Mouse (Mus musculus): ENCODE measurements around the gene Exoc3l4. TPM values are rescaled to one million over a fixed set of nuclear protein-coding genes. Genes with fewer than 3 reads are reported as not detected.

Gene Exoc3l4
- total RNA-seq, 1 experiment, result 5.6 TPM

DNA sequence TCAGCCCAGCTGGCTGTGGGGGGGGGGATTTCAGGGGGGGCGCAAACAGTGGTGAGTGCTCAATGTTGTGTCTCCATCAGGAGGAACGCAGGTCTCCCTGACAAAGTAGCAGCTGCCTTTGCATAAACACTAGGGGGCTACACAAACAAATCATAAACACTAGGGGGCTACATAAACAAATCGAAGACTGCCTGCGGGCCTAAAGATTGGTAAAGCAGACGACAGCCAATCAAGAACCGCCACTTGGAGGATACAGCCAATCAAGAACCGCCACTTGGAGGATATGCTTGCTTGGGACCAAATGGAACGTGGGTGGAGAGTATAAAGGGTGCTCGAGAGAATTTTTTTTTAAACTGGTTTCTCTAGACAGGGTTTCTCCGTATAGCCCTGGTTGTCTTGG is 11.9 kb upstream of the Exoc3l4 start:
- Histone ChIP-seq H3K9ac (ENCODE audit: insufficient read depth, low read depth, low read length, poor library complexity, severe bottlenecking) (no peak overlapping the region), H3K9me3 (ENCODE audit: control insufficient read depth, insufficient read depth, low read depth, low read length) (no peaks in the 10 kb centered on the region), H3K27ac (ENCODE audit: insufficient read depth, low read depth, low read length, poor library complexity, severe bottlenecking) (no peak overlapping the region), H3K36me3 (ENCODE audit: control insufficient read depth, insufficient read depth, low read length, poor library complexity, severe bottlenecking) (no peaks in the 10 kb centered on the region), H3K4me1 (ENCODE audit: control insufficient read depth in 2 of 2, insufficient read depth in 2 of 2, low read length in 2 of 2, poor library complexity in 1 of 2) (peaks cover 0 to 2% of the 10 kb centered on the region in 2 experiments; a peak in 1 of 4 replicates), H3K4me3 (ENCODE audit: insufficient read depth in 1 of 2, low read depth in 1 of 2, low read length in 2 of 2, poor library complexity in 1 of 2, severe bottlenecking in 1 of 2) (no peak overlapping the region)
- no peak for DNase-seq (ENCODE audit: low read depth, low spot score)
- TF ChIP-seq CHD2 (IDR thresholded peaks at IDR 0.05; ENCODE audit: low read depth, low read length) (0 out of 2 replicates have a peak, but pooled peaks have one; percentile 20), ZNF384 (IDR thresholded peaks at IDR 0.05; ENCODE audit: low read depth, low read length) (no peak)
- in situ Hi-C loops (cut with MboI; ENCODE audit: low sequenced_read_pairs in 2 of 2, unreplicated experiment in 2 of 2), result no loop called here

DNA sequence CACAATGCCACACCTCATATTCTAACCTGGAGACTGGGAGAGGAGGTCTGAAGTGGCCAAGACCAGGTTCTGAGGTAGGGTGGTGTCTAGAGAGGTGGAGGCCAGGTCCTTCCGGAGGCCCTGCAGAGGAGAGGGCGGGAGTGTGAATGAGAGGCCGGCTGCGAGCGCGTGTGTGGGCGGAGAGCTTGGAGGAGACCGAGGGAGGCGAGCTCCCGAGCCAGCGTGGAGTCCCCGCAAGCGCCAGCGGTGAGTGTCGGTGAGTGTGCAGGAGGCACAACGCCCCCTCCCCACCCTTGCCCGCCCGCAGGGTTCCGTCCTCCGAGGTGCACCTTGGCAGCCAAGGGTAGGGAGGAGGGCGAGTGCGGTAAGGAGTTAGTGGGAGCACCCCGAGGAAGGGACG is 10.2 kb upstream of the Exoc3l4 start, which contains the start of gene Lbhd2:
Gene Lbhd2 (plus strand): TSS at position 188 of the 400 bp plus-strand sequence.
- no peak within 1 kb of the TSS for H3K27ac ChIP-seq (ENCODE audit: insufficient read depth, low read depth, low read length, poor library complexity, severe bottlenecking)
- H3K4me1 ChIP-seq (ENCODE audit: control insufficient read depth in 2 of 2, insufficient read depth in 2 of 2, low read length in 2 of 2, poor library complexity in 1 of 2), result peaks cover 0 to 2% of the 10 kb centered on the region in 2 experiments; a peak in 1 of 4 replicates
- H3K9me3 ChIP-seq (ENCODE audit: control insufficient read depth, insufficient read depth, low read depth, low read length), result no peaks in the 10 kb centered on the region
- H3K4me3 ChIP-seq (ENCODE audit: insufficient read depth in 1 of 2, low read depth in 1 of 2, low read length in 2 of 2, poor library complexity in 1 of 2, severe bottlenecking in 1 of 2), result peak within 1 kb of the TSS; percentile 43 to 45; a peak in 3 of 4 replicates
- TF ChIP-seq CHD2 (IDR thresholded peaks at IDR 0.05; ENCODE audit: low read depth, low read length), result no peak
- no peak for TF ChIP-seq MAFK (IDR thresholded peaks at IDR 0.05; ENCODE audit: insufficient read depth, low read depth, low read length)
- TF ChIP-seq HCFC1 (IDR thresholded peaks at IDR 0.05; ENCODE audit: borderline replicate concordance, insufficient read depth, low read length), result no peak
- TF ChIP-seq ZNF384 (IDR thresholded peaks at IDR 0.05; ENCODE audit: low read depth, low read length), result no peak
- TF ChIP-seq ZC3H11A (IDR thresholded peaks at IDR 0.05; ENCODE audit: borderline replicate concordance, low read depth, low read length), result no peak
- no peak within 1 kb of the TSS for H3K9ac ChIP-seq (ENCODE audit: insufficient read depth, low read depth, low read length, poor library complexity, severe bottlenecking)
- no peaks in the 10 kb centered on the region for H3K36me3 ChIP-seq (ENCODE audit: control insufficient read depth, insufficient read depth, low read length, poor library complexity, severe bottlenecking)
- in situ Hi-C loops (cut with MboI; ENCODE audit: low sequenced_read_pairs in 2 of 2, unreplicated experiment in 2 of 2), result no loop called here
- no peak for DNase-seq (ENCODE audit: low read depth, low spot score)

GRCm38 (mm10) chr12:111409583-111409982 is 7.2 kb upstream of the Exoc3l4 start:
- TF ChIP-seq ZNF384 (IDR thresholded peaks at IDR 0.05; ENCODE audit: low read depth, low read length), result no peak
- Histone ChIP-seq H3K4me1 (ENCODE audit: control insufficient read depth in 2 of 2, insufficient read depth in 2 of 2, low read length in 2 of 2, poor library complexity in 1 of 2) (peaks cover 0 to 7% of the 10 kb centered on the region in 2 experiments; a peak in 1 of 4 replicates), H3K9me3 (ENCODE audit: control insufficient read depth, insufficient read depth, low read depth, low read length) (no peaks in the 10 kb centered on the region), H3K36me3 (ENCODE audit: control insufficient read depth, insufficient read depth, low read length, poor library complexity, severe bottlenecking) (no peaks in the 10 kb centered on the region), H3K4me3 (ENCODE audit: insufficient read depth in 1 of 2, low read depth in 1 of 2, low read length in 2 of 2, poor library complexity in 1 of 2, severe bottlenecking in 1 of 2) (no peak overlapping the region), H3K9ac (ENCODE audit: insufficient read depth, low read depth, low read length, poor library complexity, severe bottlenecking) (no peak overlapping the region), H3K27ac (ENCODE audit: insufficient read depth, low read depth, low read length, poor library complexity, severe bottlenecking) (no peak overlapping the region)
- in situ Hi-C loops (cut with MboI; ENCODE audit: low sequenced_read_pairs in 2 of 2, unreplicated experiment in 2 of 2), result no loop called here
- no peak for DNase-seq (ENCODE audit: low read depth, low spot score)

DNA sequence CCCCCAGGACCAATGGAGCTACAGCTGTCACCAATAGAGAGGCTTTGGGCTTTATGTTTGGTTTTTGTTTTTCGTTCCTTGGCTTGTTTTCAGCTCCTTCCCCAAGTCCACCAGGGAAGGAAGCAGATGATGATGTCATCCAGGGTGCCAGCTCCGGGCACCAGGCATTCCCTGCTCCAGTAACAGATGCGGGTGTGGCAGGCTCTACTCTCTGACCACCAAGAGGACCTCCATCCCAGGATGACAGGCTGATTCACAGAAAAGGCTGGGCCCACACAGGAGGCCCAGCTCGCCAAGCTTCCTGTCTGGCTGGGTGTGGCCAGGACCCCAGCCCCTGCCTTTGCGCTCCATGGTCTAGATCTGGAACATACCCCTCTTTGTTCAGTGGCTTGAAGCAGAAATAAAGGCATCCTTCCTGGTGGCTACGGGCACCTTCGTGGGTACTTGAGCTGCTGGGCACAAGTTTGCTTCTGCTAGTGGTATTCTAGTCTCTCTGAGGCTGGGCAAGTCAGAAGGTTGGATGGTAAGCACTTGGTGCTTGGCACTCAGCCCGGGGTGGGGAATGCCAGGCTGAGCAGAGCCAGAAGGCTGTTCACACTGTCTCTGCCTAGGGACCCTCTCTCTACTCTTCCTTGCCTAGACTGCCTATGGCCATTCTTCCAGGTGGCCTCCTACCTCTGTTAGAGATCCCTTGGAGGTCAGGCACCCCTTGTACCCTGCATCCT is 5.0 kb upstream of the Exoc3l4 start:
- Histone ChIP-seq H3K36me3 (ENCODE audit: control insufficient read depth, insufficient read depth, low read length, poor library complexity, severe bottlenecking) (no peaks in the 10 kb centered on the region), H3K9ac (ENCODE audit: insufficient read depth, low read depth, low read length, poor library complexity, severe bottlenecking) (no peak overlapping the region), H3K27ac (ENCODE audit: insufficient read depth, low read depth, low read length, poor library complexity, severe bottlenecking) (no peak overlapping the region), H3K9me3 (ENCODE audit: control insufficient read depth, insufficient read depth, low read depth, low read length) (no peaks in the 10 kb centered on the region), H3K4me1 (ENCODE audit: control insufficient read depth in 2 of 2, insufficient read depth in 2 of 2, low read length in 2 of 2, poor library complexity in 1 of 2) (peaks cover 0 to 7% of the 10 kb centered on the region in 2 experiments; a peak in 1 of 4 replicates), H3K4me3 (ENCODE audit: insufficient read depth in 1 of 2, low read depth in 1 of 2, low read length in 2 of 2, poor library complexity in 1 of 2, severe bottlenecking in 1 of 2) (no peak overlapping the region)
- in situ Hi-C loops (cut with MboI; ENCODE audit: low sequenced_read_pairs in 2 of 2, unreplicated experiment in 2 of 2), result no loop called here
- DNase-seq (ENCODE audit: low read depth, low spot score), result no peak
- TF ChIP-seq MAFK (IDR thresholded peaks at IDR 0.05; ENCODE audit: insufficient read depth, low read depth, low read length) (no peak), HCFC1 (IDR thresholded peaks at IDR 0.05; ENCODE audit: borderline replicate concordance, insufficient read depth, low read length) (no peak)

Data from ES-E14 (cell line).